Mouse (Mus musculus) T-helper 2 cell (primary cell): ENCODE data around the gene Hist1h4b.
"Not testable (repeated sequence)": the region's sequence is repeated elsewhere in the genome, so short reads cannot be mapped to it uniquely, and the experiment has no call there.

Experiments used
- in situ Hi-C: fragments of 300-600 bp; cut with MboI, MseI; formaldehyde crosslinking; loops from one replicate; pipeline ENCODE4 v1.15.1; 2025; ENCODE audit warnings: high pct_unique_total_duplicates

The Hist1h4b gene

DNA sequence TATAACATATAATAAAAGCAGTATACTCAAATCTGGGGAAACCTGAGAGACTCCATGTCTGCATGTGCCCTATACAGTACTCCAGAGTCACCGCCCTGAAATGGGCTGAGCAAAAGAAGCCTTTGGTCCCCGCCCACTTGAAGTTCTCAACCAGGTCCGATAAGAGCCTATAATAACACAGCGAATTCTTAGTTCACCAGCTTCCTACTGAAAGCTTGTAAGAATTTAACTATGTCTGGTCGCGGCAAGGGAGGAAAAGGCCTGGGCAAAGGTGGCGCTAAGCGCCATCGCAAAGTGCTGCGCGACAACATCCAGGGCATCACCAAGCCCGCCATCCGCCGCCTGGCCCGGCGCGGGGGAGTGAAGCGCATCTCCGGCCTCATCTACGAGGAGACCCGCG is at the start of gene Hist1h4b:
Gene Hist1h4b, plus strand, starts transcription at position 224 of the 400 bp plus-strand sequence.
- in situ Hi-C loops = loop anchor here (10.0 kb wide), 1 partner anchor 868 kb away; no protein-coding TSS in a partner anchor

DNA sequence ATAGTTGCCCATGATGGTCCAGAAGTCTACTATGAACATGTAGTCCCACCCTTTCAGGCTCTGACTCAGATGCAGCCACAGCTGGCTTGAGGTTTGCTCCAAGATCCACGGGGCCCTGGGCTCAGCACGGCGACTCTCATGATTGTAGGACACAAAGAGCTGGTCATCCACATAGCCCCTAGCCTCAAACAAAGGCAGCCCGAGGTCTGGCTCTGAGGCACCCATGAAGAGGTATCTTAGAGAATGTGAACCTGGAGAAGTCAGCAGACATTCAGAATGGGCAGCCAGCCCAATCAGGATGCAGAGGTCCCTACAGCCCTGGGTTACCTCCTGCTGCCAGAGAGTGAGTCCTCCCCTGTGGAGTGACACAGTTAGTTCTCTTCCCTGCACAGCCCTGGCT is 48.8 kb upstream of the Hist1h4b start:
- in situ Hi-C loops = no loop called here

DNA sequence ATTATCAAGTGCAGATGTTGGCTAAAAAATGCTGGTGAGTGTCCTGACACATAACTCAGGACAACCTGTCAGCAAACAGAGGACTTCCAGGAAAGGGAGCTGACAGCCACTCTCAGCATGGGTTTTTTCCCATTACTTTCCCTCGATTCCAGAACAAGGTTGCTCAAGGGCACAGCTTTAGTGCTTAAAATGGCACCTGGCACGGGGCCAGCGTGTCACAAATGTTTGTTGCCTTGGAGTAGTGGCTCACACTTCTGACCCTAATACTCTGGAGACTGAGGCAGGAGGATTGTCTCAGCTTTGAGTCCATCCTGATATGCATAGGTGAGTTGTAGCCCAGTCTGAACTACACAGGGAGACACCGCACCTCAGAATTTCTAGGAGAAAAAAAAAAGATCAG is 48.2 kb upstream of the Hist1h4b start:
- in situ Hi-C loops = no loop called here

DNA sequence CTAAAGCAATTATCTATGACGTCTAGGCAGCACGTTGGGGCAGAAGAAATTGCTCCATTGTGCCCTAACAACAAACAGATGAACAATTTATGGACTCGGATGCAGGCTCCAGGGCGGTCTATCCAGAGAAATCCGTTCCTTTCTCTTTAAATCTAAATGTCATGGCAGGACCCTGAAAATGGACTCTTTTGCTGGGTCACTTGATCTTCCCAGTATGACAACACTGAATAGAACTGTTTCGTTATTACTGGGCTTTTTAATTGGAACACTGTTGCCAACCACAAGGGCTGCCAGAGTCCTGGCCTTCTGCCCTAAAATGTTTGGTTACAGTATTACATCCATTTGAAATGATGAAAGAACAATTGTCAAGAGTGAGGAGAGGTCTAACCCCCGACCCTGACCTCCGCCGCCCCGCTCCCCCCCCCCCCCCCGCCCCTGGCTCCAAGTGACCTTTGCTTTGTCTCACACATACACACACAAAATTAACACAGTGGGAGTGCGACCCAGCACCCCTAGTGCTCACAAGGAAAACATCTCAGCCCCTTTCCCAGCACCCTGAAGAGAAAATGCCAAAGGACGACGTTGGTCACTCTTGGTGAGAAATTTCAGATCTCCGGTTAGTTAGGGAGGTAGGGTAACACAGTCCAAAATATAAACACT is 47.0 kb upstream of the Hist1h4b start:
- in situ Hi-C loops = no loop called here

DNA sequence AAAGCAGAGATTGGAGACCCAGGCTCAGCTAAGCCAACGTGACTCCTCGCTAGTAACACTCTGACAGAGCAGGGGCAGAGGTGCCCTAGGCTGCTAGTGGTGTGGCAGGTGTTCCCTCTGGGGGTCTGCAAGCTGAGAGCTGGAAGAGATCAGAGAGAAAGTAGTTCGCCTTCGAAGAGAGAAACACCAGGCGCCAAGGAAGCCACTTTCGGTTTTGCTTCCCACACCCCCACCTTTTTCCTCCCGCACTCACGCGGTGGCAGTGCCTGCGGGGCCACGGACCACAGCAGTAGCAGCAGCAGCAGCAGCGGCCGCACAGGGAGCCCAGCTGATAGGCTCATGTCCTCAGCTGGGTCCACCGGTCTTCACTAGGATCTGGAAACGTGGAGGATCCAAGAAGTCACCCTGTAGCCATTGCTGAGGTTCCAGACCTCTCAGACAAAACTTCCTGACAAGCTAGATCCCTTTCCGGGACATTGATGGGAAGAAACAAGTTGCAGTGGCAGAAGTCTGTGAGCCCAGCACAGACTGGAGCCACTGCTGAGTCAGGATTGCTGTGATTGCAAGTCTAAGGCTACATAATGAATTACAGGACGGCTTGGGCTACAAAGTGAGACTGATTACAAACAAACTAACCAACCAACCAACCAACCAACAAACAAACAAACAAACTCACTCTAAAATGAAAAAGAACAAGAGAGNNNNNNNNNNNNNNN is 46.3 kb upstream of the Hist1h4b start, which contains the start of gene Hfe:
Gene Hfe, minus strand, starts transcription at position 481 of the 716 bp plus-strand sequence.
- in situ Hi-C loops = no loop called here

DNA sequence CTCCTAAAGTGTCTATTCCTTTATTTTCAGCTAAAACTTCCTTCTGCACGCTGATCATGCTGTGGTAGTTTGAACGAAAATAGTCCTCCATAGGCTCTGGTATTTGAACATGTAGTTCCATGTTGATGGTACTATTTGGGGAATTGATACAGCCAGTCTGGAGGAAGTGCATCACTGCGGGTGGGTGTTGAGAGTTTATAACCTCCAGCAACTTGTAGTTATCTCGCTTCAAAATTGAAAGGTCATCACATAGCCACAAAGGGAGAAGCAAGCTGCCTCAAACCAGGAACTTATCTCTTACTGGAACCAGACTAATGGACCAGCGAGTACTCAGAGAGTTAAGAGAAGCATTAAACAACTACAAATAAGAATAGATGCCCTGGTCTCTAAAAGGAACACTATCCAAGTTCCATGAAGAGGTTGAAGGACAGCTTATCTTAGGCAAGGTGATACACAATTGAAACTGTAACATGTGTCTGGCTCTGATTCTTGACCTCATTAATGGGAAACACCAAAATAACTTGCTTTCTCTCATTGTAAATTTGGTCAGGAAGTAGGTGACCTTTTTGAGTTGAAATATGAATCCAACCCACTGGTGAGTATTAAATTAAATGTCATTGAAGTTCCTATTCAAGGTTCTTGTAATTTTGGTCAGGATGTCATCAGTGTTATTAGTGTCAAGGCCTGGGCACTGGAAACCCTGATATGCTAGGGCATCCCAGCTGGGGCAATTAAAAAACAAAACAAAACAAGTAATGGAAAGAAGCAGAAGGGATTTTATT is 40.4 kb upstream of the Hist1h4b start:
- in situ Hi-C loops = no loop called here

DNA sequence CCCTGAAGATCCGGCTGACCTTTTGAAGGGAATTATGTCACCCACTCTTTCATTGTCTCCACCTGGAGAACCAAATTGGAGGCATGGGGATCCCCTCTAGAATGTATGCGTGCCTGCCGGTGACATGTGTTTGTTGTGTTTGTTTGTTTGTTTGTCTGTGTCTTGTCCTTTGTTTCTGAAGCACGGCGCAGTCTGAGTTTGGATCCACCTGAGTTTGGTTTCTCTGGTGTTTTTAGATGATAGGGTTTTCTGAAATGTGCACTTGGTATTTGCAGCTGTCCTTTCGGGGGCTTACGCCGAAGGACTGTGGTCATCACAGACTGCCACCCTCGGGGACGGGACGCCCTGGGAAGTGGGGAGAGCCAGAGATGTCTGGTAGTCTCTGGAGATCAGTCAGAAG is 39.6 kb upstream of the Hist1h4b start:
- in situ Hi-C loops = no loop called here

DNA sequence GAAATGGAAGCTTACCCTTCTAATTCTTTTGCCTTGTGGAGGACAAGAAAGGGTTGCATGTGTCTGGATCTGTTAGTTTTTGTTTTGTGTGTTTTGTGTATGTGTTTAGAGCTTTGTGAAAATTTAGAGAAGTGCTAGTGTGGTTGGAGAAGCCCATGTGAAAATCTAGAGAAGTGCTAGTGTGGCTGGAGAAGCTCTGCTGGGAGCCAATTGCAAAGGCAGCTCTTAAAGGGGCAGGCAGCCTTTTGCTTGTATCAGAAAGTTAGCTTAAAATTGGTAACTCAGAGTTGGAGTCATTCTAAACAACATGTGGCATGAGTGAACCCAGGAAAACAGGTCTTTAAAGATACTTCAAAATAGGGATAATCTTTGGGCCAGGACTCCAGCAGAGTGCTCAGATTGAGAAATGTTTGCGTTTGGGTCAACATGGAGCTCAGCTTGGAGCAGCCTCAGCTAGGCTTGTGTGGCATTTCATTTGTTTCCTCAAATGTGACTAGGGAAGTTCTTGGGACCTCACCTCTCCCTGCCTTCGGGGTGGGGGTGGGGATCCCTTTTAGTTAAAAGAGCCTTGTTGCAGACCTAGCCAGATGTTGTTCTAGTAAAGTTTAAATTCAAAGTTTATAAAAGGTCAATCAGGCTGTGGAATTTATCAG is 39.1 kb upstream of the Hist1h4b start:
- in situ Hi-C loops = not testable (repeated sequence)

DNA sequence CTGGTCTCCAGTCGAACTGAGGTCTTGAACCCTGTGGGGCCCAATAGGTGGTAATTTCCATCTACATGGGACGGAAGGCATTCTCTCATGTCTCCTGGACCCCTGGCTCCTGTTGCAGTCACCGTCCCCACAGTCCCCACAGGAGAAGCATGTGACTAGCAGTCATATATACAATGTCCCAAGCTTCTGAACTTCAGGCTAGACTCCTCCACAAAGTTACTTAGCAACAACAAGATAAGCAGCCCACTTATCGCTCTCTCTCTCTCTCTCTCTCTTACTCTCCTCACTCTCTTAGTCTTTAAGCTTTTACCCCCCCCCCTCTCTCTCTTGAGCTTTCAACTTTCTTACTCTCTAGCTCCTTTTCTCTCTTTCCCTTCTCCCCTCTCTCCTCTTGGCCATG is 32.6 kb upstream of the Hist1h4b start:
- in situ Hi-C loops = no loop called here

DNA sequence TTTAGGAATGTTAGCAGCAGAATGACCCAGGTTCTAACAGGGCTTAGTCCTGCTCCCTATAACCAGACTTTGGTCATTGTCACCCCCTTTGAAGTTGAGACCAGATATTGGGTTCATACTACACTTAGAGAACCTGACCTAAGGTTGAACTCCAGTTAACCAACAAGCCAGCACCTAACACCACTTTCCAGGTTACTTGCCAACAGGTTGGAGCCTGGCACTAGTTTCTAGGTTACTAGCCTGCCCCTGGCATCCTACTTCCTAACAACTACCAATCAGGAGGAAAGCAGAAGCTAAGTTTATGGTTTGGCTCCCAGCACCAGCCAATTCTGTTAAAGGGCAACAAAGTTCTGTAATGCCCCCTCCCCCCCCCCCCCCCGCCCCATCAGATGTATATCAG is 31.6 kb upstream of the Hist1h4b start:
- in situ Hi-C loops = no loop called here

DNA sequence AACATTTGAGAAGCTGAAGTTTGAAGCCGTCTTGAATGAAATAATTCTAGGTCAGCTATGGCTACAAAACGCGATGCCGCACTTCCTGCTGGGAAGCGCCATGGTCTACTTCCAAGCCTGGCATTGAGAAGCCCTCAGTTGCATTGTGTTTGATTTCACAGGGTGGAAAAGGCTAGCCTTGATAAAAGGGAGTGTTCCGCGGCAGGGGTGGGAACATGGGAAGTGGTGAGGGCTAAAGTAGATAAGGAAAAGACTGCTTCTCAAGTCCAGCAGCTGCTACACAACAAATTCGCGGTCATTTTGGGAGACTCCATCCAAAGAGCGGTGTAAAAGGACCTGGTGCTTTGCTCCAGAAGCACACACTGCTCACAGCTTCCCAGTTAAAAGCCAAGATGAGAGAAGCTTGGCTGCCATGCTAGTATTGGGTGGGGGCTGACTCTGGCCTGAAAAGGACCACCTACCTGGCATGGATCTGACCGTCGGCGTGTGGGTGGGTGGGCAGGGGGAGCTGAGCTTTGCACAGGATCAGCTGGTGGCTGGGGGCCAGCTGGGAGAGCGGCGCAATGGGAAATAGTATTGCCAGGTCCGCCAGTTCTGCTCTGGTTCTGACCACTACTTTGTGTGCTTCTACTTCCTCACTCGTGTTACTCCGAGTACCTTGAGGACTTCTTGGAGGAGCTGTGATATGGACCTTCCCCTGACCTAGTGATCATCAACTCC is 28.2 kb upstream of the Hist1h4b start:
- in situ Hi-C loops = no loop called here

DNA sequence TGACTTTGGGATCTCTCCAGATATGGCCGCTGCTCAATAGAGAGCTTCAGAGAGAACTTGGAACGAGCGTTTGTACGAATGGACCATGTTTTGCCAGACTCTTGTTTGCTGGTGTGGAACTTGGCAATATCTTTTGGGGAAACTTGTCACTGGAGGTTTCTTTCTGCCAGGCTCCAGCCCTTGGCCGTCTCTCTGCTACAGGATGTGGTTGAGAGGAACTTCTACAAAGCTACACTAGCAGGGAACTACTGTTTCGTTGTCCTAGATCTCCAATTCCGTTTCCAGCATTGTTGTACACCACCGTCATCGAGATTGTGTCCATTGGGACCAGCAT is 27.7 kb upstream of the Hist1h4b start:
- in situ Hi-C loops = no loop called here

DNA sequence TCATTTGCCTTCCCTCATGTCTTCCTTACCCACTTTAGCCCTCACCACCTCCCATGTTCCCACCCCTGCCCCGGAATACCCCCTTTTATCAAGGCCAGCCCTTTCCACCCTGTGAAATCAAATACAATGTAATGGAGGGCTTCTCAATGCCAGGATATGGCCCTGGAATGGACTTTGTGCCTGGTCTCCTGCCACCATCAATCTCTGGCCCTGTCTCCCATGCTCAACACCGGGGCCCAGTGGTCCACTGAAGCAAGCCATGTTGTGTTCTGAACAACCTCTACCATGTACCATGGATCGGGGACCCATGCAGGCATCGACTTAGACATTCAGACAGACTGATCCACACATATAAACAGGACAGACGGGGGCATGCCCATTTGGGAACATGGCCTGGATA is 27.1 kb upstream of the Hist1h4b start:
- in situ Hi-C loops = loop anchor here (5.0 kb wide), 1 partner anchor 32 kb away; the partner anchor contains the start of genes Hist1h1t and Hist1h4c

DNA sequence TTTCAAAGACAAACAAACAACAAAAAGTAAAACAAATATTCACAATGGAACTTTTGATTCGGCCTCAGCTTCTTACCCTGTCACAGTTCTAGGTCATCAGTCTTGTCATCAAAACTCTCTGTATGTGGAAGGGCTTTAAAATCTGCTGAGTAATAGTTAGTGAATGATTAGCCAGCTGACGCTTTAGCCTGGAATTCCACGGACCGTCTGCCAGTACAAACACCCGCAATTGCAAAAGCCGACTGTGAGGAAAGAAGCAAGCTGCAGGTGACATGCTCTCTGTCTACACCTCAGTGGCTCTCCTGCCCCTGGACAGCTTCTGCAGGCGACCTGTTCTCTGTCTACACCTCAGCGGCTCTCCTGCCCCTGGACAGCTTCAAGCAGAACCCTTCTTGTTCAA is 26.3 kb upstream of the Hist1h4b start:
- in situ Hi-C loops = loop anchor here (5.0 kb wide), 1 partner anchor 33 kb away; the partner anchor contains the start of genes Hist1h1t and Hist1h4c

DNA sequence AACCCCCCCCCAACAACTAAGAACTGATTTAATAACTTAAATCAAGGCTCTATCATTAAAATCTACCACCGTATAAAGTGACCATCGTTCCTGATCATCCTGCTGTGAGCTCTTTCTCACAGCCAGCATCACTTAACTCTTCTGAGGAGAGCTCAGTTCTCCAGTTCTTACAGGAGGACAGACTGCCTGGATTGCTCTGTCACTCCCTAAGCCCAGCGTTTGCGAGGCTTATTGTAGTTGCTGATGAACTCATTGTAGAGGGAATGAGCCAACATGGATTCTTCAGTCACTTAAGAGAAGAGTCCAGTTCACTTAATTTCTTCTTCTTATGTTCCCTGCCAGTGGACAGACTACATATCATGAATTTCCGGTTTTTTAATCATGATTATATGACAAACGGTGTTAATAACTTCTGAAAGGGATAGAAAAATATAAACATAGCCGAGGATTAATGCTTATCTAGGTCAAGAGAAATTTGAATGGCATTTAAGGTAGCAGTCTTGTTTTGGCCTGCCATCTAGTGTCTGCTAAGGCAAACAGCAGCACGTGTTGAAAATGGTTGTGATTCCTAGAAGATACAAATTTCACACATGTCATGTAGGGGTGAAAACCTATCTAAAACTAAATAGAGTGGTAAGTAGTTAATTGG is 24.5 kb upstream of the Hist1h4b start:
- in situ Hi-C loops = loop anchor here (5.0 kb wide), 1 partner anchor 35 kb away; the partner anchor contains the start of genes Hist1h1t and Hist1h4c

DNA sequence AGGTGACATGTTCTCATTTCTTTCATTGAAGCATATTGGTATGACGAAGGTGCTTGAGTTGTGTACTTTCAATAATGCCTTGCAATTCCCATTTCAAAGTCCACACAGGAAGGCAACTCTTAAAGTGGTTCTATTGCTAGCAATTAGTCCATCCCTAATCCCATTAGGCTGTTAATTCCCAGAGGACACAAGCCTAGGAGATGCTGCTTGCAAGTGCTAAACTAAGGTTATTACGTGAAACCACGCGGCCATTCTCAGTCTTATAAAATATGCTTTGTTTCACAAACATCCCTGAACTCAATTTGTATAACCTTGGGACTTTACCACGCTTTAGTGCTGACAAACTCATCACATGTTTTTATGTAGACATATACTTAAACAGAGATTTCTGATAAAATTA is 19.7 kb upstream of the Hist1h4b start:
- in situ Hi-C loops = no loop called here

DNA sequence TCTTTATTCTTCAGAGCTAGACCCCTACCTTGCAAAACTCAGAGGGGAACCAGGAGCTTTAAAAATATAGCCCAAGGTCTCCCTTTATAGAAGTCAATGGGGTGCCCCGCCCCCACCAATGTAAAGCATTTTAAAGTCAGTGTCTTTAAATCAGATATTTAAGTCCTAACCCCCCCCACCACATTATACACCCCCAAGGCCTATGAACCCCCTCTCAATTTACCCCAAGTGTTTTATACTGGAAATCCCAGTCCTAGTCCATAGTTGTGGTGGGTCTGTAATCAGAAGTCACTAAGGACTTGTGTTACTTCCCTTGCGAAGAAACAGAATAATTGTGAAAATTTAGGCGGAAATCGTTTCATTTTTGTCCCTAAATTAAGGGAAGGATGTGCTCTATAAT is 18.8 kb upstream of the Hist1h4b start:
- in situ Hi-C loops = no loop called here

DNA sequence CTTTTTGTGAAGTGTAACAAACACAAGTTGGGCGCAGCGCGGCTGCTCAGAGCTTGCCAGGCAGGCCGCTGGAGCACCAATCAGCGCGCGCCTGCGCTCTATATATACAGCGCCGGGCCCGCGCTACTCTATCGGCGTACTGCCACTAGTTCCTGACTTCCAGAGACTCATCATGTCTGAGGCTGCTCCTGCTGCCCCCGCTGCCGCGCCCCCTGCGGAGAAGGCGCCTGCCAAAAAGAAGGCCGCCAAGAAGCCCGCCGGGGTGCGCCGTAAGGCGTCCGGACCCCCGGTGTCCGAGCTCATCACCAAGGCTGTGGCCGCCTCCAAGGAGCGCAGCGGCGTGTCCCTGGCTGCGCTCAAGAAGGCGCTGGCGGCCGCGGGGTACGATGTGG is 18.1 kb upstream of the Hist1h4b start, which contains the start of gene Hist1h1c:
Gene Hist1h1c, plus strand, starts transcription at position 132 of the 392 bp plus-strand sequence.
- in situ Hi-C loops = no loop called here

DNA sequence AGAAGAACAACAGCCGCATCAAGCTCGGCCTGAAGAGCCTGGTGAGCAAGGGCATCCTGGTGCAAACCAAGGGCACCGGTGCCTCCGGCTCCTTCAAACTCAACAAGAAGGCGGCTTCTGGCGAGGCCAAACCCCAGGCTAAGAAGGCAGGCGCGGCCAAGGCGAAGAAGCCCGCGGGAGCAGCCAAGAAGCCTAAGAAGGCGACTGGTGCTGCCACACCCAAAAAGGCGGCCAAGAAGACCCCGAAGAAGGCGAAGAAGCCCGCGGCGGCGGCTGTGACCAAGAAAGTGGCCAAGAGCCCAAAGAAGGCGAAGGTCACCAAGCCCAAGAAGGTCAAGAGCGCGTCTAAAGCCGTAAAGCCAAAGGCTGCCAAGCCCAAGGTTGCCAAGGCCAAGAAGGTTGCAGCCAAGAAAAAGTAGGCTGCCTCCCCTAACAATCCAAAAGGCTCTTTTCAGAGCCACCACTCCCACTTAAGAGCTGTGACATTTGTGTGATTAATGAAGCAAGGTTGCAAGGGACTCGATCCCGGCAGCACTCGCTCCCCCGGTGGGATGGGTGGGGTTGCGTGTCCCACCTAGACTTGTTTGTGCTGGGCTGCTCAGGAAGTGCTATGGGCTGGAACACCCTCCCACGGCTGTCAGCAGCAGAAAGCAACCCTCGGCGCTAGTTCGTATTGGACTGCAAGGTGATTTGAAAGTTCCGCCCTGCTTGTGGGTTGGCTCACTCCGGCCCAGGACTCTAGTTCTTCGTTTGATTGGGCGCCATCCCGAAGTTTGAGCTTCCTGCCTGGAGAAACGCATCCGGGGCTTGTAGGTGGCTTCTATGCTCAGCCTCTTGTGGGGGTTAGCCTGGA is 17.5 kb upstream of the Hist1h4b start:
- in situ Hi-C loops = no loop called here

DNA sequence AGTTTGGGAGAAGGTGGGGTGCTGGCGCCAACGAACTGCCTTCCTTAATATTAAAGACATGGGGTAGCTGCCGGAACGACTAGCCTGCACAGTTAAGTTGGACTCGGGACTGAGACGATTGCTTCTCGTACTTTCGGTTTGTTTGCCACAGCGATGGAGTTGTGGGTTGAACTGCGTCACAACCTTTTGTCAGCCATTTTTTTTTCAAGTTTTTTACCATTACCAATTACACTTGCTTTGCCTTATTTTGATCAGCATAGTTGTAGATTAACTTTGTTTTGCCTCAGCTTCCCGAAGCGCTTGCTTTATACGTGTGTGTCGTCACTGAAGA is 16.9 kb upstream of the Hist1h4b start:
- in situ Hi-C loops = no loop called here
